Mouse (Mus musculus) CH12.LX (cell line): ENCODE results near the gene Capn1.

ENCODE experiments used
- BHLHE40 ChIP-seq: IDR thresholded peaks from 2 replicates; pipeline ENCODE4 v1.6.1; 2011; ENCODE audit warnings: mild to moderate bottlenecking, low read depth, low read length, improper control_type of control experiment
- CHD2 ChIP-seq: IDR thresholded peaks from 2 replicates; pipeline ENCODE4 v1.6.1; 2011; ENCODE audit warnings: low read length, improper control_type of control experiment
- CTCF ChIP-seq, 2 experiments: IDR thresholded peaks in 1 of 2; conservative IDR thresholded peaks in 1 of 2; 2 replicates each; pipeline ENCODE4 v1.5.1; 2011 to 2012; ENCODE audit warnings: low read depth in 2 of 2, low read length in 2 of 2, improper control_type of control experiment in 1 of 2, inconsistent platforms in 1 of 2, mild to moderate bottlenecking in 1 of 2, moderate library complexity in 1 of 2
- EP300 ChIP-seq: IDR thresholded peaks from 2 replicates; pipeline ENCODE4 v1.6.1; 2011; ENCODE audit warnings: low read length, improper control_type of control experiment
- ETS1 ChIP-seq: conservative IDR thresholded peaks from 2 replicates; pipeline ENCODE4 v1.6.1; 2012; ENCODE audit warnings: low read depth, mild to moderate bottlenecking, inconsistent platforms, low read length, improper control_type of control experiment, moderate library complexity
- MAFK ChIP-seq: IDR thresholded peaks from 2 replicates; pipeline ENCODE4 v1.6.1; 2011; ENCODE audit warnings: low read length, improper control_type of control experiment; ENCODE audit not compliant: insufficient replicate concordance
- NRF1 ChIP-seq: IDR thresholded peaks from 2 replicates; pipeline ENCODE4 v1.6.1; 2014; ENCODE audit warnings: low read depth, mild to moderate bottlenecking, inconsistent platforms, low read length, improper control_type of control experiment, moderate library complexity
- POLR2A ChIP-seq: IDR thresholded peaks from 2 replicates; pipeline ENCODE4 v1.6.1; 2011; ENCODE audit warnings: low read depth, mild to moderate bottlenecking, improper control_type of control experiment, low read length
- POLR2AphosphoS2 ChIP-seq: IDR thresholded peaks from 2 replicates; pipeline ENCODE4 v1.6.1; 2011; ENCODE audit warnings: low read depth, low read length, improper control_type of control experiment
- RCOR1 ChIP-seq: conservative IDR thresholded peaks from 2 replicates; pipeline ENCODE4 v1.6.1; 2012; ENCODE audit warnings: low read depth, mild to moderate bottlenecking, inconsistent platforms, low read length, improper control_type of control experiment
- TBP ChIP-seq: conservative IDR thresholded peaks from 2 replicates; pipeline ENCODE4 v1.6.1; 2011; ENCODE audit warnings: low read depth, low read length, improper control_type of control experiment

- TF ChIP-seq CTCF (conservative IDR thresholded peaks at IDR 0.05 in 1 of 2, IDR thresholded peaks at IDR 0.05 in 1 of 2; ENCODE audit: low read depth in 2 of 2, low read length in 2 of 2) (no peak), NRF1 (no peak), EP300 (no peak), ETS1 (no peak), CHD2 (no peak), RCOR1 (no peak), BHLHE40 (no peak), TBP (no peak), POLR2AphosphoS2 (no peak), MAFK (no peak), POLR2A (no peak)
Observed at GRCm38 (mm10) chr19:6063081-6063480, 47.4 kb upstream of the Capn1 start.
